Mouse (Mus musculus): ENCODE measurements around the gene Ankle1.

Gene Ankle1

GRCm38 (mm10) chr8:71381971-71382961, 23.5 kb upstream of the Ankle1 start:
- DNase-seq: peak; percentile 86 to 89

- DNase-seq: no peak
Measured at GRCm38 (mm10) chr8:71383396-71383795, 22.4 kb upstream of the Ankle1 start.

GRCm38 (mm10) chr8:71383860-71384259, 21.9 kb upstream of the Ankle1 start:
- peak; percentile 62 to 74 for DNase-seq

- no peak for DNase-seq
Measured at GRCm38 (mm10) chr8:71385212-71385835, 20.5 kb upstream of the Ankle1 start.

- peak in 1 of 2 experiments; percentile 60 for DNase-seq
Measured at GRCm38 (mm10) chr8:71388267-71388666, 17.5 kb upstream of the Ankle1 start.

GRCm38 (mm10) chr8:71391696-71392095, 14.1 kb upstream of the Ankle1 start:
- DNase-seq: peak in 1 of 2 experiments; percentile 2

GRCm38 (mm10) chr8:71392391-71392790, 13.4 kb upstream of the Ankle1 start:
- peak in 1 of 2 experiments; percentile 1 for DNase-seq

GRCm38 (mm10) chr8:71392871-71393270, 12.9 kb upstream of the Ankle1 start:
- DNase-seq: peak; percentile 58 to 69

GRCm38 (mm10) chr8:71394481-71394880, 11.3 kb upstream of the Ankle1 start:
- DNase-seq: no peak

- no peak for DNase-seq
Measured at GRCm38 (mm10) chr8:71395071-71395470, 10.7 kb upstream of the Ankle1 start.

GRCm38 (mm10) chr8:71395629-71396028, 10.2 kb upstream of the Ankle1 start, which contains the start of gene Ushbp1:
Gene Ushbp1 (minus strand): TSS chr8:71395802.
- DNase-seq: peak; percentile 58 to 70

- DNase-seq: peak; percentile 96 to 97
Measured at GRCm38 (mm10) chr8:71396639-71397305, 9.0 kb upstream of the Ankle1 start, which contains the start of gene Babam1. Gene Babam1 (plus strand): TSS chr8:71396861.

GRCm38 (mm10) chr8:71397701-71398100, 8.1 kb upstream of the Ankle1 start:
- no peak for DNase-seq

GRCm38 (mm10) chr8:71400826-71401225, 5.0 kb upstream of the Ankle1 start:
- DNase-seq: no peak

GRCm38 (mm10) chr8:71401454-71401853, 4.4 kb upstream of the Ankle1 start:
- no peak for DNase-seq

GRCm38 (mm10) chr8:71402446-71402964, 3.3 kb upstream of the Ankle1 start:
- DNase-seq: no peak

- no peak for DNase-seq
Measured at GRCm38 (mm10) chr8:71403107-71403885, 2.5 kb upstream of the Ankle1 start.

GRCm38 (mm10) chr8:71404011-71404410, 1.8 kb upstream of the Ankle1 start:
- no peak for DNase-seq

GRCm38 (mm10) chr8:71404951-71405351, 859 bp upstream of the Ankle1 start:
- no peak for DNase-seq

- DNase-seq: peak; percentile 61 to 72
Measured at GRCm38 (mm10) chr8:71406099-71407015, 547 bp downstream of the Ankle1 start.

- DNase-seq: no peak
Measured at GRCm38 (mm10) chr8:71407441-71407840, 1.6 kb downstream of the Ankle1 start.
